Mouse (Mus musculus): ENCODE measurements around the gene Gabbr2.
A peak's percentile ranks its signal among the peaks of the same experiment; 100 is the strongest.

Gene Gabbr2

DNA sequence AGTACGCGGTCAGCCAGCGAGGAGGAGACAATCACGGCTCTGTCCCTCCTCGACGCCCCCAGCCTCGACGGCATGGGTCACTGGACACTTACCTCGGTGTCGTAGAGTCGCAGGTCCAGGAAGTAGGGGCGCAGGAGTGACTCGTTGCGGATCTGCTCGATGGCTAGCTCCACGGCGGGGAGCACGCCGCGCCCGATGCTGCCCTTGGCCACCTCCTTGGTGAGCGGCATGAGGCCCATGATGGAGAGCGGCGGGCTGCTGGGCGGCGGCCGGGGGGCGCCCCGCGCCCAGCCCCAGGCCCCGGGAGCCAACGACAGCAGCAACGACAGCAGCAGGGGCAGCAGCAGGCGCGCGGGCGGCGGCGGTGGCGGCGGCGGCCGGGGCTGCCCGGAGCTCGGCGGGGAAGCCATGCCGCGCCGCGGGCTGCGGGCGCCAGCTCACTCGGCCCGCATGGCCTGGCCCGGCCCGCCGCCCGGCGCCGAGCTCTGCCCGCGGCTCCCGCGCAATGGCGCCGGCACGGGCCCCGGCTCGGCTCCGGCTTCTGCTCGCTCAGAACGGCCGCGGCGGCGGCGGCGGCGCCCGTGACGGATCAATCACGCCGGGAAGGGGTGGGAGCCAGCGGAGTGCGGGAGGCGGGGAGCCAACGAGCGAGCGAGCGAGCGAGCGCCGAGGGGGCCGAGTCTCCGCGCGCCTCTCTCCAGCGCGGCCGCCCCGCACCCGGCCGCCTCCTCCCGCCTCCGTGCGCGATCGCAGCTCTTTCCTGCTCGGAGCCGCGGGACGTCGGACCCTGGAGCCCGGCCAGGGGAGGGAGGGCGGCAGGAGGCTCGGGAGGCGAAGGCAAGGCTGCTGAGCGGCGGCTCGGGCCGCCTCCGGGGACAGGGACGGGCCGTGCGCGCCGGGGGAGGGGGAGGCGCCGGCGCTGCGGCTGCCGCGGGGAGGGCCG is at the start of gene Gabbr2:
Gene Gabbr2 (minus strand): TSS at position 858 of the 943 bp plus-strand sequence.
- peak; percentile 85 for DNase-seq (ENCODE audit: low read depth, low spot score)

DNA sequence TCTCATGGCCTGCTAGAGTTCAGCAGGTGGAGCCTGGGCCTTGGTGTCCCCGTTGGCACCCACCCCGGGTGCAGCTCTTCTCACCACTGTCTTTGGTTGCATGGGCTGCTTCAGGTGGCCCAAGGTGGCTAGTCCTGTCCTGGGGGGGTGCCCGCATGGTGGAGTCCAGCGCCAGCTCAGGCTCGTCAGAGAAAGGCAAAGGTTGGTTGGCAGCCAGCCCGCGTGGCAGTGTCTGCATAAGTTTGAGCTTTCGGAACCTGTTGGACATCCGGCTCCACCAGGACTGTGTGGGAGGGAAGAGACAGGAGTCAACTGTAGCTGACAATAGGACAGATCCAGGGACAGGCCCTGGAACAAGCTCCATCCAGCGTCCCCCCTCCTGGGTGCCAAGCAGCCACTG is 47.9 kb upstream of the Gabbr2 start:
- no peak for DNase-seq (ENCODE audit: low read depth, low spot score)

DNA sequence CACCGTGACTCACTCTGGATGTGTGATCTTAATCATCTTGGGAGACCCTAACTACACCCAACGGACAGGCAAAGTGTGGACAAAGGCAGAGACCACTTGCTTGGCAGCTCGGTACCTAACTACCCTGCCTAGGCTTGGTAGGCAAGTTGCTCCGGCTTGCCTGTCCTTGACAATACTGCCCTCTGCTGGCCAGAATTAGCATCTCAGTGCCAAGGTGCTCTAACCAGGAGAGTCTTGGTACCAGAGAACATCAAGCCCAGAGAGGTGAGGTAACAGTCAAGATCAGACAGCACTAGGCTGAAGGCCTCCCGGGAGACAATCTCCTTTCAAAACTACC is 45.6 kb upstream of the Gabbr2 start:
- DNase-seq (ENCODE audit: low read depth, low spot score) = peak; percentile 94

DNA sequence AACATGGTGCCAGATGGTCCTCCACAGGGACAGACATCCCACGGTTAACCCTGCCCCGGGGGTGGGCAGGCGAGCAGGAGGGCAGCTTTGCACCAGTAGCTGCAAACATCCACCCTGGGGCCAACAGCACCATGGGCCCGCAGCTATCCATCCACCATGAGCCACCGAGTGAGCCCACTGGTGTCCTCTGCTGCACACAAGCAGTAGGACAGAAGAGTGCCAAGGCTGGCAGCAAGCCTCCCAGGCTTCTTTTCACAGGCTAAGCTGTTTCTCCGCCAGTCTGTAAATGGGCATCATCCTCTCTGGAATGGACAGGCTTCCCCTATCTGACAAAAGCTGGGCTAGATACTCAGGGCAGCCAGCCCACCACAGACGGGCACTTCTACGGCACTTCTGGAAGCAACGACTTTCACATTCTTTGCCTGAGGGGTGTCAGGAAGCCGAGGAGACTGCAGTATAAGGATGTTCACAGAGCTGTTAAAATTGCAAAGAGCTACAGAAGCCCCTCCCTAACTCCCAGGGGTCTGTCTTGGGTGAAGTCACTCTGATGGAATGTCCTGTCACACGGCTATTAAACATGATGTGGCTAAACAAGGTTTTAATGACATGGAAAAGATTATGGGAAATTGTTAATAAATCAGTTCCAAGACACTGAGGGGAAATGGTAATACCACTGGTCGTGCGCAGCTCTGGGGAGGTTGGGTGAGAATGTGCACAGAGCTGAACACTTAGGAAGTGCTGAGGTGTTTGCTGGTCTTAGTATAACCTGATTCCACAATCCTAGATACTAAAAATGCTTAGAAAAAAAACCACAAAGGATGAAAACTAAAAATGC is 45.0 kb upstream of the Gabbr2 start:
- peak; percentile 78 for DNase-seq (ENCODE audit: low read depth, low spot score)

DNA sequence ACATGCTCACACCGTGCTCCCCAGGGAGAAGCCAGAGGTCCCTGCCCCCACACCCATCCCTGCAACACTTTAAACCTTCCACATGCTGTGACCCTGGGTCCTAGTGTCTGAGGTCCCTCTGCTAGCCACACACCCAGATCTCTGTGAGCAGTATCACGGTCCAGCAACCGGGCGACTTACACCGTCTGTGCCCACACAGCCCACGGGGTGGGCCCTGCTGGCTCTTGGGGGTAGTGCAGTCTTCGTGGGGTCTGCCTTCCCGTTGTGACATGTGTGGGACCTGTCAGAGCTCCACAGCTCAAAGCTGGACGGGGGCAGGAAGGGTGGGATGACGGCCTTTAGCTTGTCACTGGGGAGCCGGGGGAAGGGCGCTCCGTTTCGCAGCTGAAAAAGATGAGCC is 43.9 kb upstream of the Gabbr2 start:
- no peak for DNase-seq (ENCODE audit: low read depth, low spot score)

DNA sequence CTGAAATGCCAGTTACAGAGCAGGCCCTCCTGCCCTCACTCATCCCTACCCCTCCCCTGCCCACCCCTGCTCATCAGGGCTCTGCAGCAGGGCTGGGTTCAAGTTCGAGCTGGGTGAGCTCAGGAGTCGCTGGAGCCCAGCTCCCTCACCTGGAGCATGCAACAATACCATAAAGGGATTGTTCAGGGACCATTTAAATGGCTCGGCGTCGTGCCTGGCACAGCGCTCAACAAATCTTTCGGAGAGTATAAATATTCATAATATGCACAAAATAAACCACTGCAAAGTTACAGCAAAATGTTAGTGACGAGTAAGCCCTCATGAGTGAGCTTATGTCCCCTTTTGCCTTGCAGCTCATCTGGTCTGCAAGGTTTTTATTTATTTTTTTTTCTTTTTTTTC is 40.5 kb upstream of the Gabbr2 start:
- peak; percentile 26 for DNase-seq (ENCODE audit: low read depth, low spot score)

DNA sequence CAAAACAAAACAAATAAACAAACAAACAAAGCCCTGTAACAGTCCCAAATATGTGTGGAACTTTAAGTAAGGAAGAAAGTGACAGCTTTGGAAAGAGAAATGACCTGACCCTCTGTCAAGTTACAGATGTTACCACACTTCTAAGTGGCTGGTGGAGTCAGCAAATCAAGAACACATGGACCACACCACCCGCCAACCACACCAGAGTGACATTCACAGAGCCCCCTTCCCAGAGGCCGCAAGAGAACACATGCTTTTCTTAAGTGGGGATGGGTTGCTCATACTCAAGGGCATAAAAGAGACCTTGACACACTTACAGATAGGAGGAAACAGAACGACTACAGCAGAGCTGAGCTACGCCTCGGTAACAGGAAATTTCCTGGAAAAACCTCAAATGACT is 37.1 kb upstream of the Gabbr2 start:
- DNase-seq (ENCODE audit: low read depth, low spot score) = no peak

DNA sequence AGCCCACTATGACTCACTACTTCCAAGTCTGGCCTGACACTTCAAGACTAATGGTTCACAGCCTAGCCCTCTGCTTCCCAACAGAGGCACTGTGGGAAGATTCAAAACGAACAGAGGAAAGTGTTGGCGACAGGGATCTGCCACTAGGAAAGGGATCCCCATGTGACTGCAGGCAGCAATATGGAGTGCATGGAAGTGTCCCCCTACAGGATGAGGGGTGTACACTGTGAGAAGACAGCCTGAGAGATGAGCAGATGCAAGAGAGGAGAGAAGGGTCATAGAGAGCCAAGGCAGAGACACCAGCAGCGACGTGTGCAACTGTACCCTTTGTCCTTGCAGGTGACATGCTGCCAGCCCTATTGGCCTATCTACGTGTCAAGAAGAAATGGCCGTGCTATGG is 32.3 kb upstream of the Gabbr2 start:
- peak; percentile 25 for DNase-seq (ENCODE audit: low read depth, low spot score)

DNA sequence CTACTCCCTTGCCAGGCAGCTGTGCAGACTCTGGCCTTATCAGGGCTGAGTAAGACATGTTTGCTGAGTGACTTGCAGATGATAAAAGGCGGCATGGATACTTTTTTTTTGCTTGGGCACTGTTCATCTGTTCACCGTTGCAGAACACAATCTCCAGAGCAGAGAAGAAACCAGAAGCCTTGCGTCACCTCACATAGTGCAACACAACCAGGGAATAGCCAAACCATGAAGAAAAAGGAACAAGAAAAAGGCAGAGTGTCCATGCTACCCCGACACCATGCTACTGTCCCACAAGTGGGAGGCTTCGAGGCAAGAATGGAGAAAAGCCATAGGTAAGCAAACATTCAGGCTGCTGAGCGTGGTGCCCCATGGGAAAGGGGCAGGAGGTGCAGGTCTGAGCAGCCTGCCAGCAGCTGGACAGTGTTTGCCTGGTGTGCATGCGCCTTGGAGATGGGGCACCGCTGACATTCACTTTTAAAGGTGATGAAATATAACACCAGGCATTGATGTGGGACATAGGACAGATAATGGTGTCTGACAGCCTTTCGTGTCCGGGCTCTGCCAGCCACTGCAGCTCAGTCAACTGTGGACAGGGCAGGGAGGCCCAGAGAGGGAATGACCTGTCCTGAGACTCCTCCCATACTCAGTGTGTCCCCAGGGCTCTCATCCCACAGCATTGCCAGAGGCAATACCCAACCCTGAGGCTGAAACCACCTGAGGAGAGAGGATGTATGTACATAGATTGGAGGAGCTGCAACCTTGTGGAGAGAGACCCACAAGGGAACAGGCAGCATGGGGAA is 31.3 kb upstream of the Gabbr2 start:
- DNase-seq (ENCODE audit: low read depth, low spot score) = no peak

DNA sequence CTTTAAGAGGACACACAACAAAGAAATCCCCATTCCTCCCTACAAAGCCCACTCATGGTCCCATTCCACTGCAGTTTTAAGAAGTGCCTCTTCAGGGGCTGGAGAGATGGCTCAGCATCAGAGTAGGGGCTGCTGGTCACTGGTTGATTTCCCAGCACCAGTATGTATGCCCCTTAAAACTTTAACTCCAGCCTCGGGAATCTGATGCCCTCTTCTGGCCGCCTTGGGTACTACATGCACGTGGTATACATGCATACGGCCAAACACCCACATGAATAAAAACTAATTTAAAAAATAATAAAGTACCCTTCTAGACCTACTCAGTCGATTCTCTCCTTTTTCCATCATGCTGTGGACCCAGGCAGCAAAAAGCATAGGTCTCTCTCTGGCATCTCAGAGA is 28.9 kb upstream of the Gabbr2 start:
- DNase-seq (ENCODE audit: low read depth, low spot score) = peak; percentile 68

DNA sequence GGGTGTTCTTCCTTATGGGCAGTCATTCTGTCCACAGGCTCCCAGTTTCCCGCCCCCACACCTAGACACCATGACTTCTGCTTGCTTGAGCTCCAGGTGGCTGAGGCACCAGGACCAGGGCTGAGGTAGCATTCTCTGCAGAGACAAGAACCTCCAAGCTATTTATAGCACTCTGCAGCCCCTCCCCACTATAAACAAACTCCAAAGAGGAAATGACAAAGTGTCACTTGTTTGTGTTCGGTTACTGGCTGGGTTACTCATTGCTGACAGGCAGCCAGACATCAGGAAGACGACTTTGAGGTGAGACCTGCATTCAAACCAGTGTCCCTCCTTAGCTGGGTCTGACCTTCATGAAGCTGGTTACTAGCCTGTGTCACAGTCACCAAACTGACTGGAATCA is 23.5 kb upstream of the Gabbr2 start:
- DNase-seq (ENCODE audit: low read depth, low spot score) = no peak

DNA sequence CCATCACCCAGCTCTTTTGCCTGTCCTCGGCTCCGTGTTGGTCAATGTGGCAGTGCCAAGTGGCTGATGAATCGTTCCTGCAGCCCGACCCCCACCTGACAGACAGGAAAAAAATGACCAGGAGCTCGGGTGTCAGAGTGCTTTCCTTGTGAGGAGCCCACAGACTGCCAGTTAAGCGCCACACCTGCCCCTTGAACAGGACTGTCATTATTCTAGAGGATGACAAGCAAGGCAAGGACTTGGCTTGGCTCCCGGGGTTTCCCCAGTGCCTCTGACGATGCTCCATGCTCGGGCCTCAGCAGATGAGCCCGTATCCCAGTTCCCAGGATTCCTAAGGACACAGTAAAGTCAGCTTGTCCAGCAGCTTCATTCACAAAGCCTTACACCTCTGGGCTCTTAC is 20.8 kb upstream of the Gabbr2 start:
- peak; percentile 57 for DNase-seq (ENCODE audit: low read depth, low spot score)

DNA sequence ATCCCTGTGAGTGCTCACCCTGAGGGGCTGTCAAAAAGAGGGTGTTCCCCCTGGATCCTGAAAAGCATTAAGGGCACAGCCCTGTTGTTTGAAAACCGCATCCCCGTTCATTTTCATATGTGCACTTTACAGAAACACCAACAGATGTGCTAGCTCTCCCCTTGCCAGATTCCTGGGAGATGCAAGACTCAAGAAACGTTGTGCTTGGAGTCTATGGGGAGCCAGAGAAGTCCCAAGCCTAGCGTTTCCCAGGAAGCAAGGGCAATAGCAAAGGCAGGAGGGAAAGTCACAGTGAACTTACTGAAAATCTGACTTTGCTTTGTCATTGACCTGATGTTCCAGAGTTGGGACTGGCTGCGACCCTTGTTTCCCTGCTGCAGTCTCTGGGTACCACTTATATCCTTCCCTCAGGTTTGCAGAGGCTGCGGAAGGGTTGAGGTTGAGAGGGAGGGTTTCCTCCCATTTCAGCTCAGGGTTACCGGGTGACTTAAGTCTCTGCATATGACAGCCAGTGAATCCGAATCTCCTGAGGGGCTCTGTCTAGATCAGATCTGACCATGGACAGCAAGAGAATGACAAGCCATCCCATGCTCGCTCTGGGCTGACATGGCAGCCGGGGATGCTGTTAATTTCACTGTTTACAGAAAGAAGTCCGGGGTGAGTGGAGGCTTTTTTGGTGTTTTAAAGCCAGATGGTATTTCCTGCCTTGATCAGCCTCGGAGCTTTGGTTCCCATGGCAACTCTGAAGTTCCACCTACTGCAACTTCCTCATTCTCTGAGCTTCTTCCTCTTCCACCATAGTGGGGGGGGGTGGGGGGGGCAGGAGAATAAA is 18.9 kb upstream of the Gabbr2 start:
- DNase-seq (ENCODE audit: low read depth, low spot score) = peak; percentile 90

DNA sequence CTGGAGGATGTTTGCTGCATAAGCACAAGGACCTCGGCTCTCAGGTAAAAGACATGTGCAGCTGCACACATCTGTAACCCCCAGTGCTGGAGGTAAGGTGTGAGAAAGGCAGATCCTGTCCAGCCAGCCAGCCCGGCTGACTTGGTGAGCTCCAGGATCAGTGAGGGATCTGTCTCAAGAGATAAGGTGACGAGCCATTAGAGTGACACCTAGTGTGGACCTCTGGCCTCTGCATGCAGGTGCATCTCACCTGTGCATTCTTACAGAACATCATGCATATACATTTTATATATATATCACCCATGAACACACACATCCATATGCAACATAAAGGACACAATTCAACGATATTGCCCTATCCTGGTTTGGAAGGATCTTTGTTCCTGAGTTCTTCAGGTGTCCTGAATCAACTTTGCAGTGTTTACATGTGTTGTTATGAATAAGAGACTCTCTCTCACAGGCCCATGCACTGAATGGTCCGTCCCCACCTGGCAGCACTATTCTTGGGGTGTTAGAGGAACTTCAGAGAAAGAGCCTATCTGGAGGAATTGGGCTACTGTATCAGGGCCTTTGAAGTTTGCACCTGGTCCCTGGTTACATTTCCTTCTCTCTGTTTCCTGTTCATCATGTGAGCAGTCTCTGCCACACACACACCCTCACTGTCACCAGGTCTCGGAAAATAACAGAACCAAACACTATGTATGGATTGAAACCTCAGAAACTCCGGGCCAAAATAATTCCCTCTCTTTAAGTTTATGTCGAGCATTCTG is 9.1 kb upstream of the Gabbr2 start:
- peak; percentile 33 for DNase-seq (ENCODE audit: low read depth, low spot score)

DNA sequence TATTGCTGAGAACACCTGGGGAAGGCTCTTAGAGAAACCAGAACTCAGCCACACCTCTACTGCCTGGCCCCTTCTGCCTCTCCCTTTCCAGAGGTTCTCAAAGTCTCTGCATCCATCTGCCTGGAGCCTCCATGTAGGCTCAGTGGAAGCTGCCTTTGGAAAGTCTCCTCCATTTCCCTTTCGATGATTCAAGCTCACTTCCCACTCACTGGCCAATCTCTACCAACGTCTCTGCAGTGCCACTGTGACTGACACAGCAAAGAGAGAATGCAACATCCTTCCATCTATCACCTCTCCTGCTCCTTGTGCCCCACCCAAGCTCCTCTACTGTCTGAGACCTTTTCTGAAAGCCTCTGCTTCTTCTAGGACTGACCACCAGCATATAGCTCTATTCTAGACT is 6.3 kb upstream of the Gabbr2 start:
- DNase-seq (ENCODE audit: low read depth, low spot score) = peak; percentile 58

DNA sequence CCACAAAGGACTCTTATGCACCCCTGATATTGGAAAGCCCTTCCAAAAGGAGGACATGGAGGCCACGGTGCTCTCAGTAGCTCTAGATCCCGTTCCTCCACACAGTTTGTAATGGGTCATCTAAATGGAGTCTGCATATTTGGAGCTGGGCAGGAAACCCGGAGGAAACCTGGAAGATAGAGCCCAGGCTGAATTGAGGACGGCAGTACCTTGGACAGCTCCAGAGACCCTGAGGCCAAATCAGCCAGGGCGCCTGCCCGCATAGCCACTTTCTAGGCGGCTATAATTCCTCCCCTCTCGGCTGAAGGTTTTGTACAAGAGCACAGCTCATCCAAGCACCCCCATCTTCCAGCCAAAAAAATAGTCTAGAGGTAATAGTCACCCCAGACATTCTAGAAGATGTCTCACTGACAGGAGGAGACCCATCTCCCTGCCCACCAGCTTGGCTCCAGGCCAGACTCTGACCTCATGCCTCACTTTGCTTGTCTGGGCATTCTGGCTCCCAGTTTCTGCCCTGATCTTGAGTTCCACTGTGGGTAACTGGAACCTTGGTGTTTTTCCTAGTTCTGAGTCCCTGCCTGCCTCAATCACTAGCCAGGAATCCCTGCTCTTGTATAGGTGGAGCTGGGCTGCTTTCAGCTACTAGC is 1.3 kb upstream of the Gabbr2 start:
- DNase-seq (ENCODE audit: low read depth, low spot score) = no peak

DNA sequence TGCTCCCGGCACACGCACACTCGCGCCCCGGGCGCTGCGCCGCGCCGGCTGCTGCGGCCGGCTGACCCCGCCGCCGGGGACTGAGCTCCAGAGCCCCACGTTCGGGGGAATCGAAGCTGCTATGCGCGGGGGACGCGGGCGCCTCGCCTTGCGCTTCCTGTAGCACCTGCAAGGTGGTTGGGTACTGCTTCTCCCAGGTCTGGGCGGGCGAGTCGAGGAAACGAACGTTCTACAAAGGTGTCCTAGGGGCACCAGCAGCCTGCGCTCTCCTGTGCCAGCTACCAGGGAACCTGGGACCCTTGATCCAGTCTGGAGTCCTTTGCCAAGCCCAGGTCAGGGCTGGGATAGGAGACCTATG is 265 bp upstream of the Gabbr2 start:
- DNase-seq (ENCODE audit: low read depth, low spot score) = no peak

DNA sequence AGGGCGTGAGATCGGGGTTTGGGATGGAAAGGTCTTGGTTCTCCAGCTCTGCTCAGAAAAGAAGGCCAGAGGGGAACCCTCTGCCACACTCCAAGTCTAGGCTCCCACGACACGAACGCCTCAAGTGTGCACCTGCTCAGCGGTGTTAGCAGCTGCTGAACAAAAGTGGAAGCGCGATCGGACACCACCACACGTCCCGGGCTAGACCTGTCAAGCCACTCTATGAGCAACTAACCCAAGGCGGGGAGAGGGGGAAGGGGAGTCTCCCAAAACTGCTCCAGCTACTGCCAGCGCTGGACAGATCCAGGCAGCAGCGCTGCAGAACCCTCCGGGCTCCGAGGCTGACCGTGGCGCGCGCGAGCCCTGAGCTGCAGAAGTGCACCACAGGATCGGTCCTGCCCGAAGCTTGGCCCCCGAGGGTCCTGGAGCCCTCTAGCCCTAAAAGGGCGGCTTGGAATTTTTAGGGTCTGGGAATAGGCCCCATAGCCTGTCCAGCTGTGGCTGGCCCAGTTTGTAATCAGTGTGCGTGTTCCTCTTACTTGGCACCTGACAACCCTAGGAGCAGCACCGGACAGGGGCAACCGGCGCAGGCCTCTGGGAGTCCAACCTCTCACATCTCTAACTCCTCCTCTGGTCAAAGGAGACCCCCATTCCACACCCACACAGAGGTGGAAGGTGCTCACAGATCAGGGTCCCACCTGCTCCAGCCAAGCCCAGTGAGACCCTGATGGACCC is 1.2 kb downstream of the Gabbr2 start:
- peak; percentile 65 for DNase-seq (ENCODE audit: low read depth, low spot score)

DNA sequence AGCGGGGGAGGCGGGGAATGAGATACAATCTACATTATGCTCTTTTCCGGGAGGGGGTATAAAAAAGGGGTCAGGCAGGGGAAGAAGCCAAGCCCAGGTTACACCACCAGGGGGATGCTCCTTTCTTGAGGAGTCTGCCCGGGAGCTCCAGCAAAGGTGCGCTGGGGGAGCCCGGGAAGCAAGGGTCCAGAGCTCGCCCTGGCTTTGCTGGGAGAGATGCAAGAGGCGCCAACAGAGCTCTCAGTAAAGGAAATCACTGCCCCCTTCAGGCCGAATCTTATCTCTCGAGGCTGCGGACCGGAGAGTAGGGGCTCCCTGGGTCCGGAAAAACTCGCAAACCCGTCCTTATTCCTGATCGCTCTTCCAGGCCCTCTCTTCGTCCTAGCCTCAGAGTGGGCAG is 1.8 kb downstream of the Gabbr2 start:
- DNase-seq (ENCODE audit: low read depth, low spot score) = peak; percentile 94
